Mouse (Mus musculus) retina, postnatal 7 days (tissue): Measurements from ENCODE around the gene Zfp628.
"Not testable (repeated sequence)": the region's sequence is repeated elsewhere in the genome, so short reads cannot be mapped to it uniquely, and the experiment has no call there.

Source experiments
- DNase-seq: peaks from one replicate; pipeline ENCODE4 v3.0.0-alpha.2; 2012; ENCODE audit warnings: low read depth, low spot score

The Zfp628 gene

DNA sequence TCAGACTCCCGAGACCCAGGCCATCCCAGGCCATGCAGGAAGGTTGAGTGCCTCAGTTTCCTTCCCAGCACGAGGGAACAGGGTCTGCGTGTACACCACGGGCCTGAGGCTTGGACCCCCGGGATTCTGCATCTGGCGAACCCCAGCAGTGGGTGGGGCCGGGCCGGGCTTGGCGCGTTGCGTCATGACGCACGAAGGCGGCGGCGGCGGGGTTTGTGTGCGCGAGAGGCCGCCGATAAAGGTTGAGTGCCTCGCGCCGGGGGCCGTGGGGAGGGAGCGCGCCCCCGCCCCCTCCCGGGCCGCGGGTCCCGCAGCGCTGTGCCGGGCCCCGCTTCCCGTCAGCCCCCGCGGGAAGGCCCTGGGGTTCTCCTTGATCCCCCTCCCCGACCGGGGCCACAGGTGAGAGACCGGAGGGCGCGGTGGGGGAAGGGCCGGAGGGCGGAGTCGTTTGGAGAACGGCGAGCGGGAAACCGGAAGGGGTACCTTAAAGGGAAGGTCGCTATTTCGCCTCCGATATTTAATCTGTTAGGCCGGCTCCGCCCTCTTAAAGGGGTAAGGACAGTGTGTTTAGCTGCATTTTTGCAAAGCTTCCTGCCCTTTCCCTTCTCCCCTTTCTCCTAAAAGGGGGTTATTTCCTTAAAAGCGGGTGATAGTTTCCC is at the start of gene Zfp628:
Gene Zfp628 (plus strand): TSS at position 211 of the 659 bp plus-strand sequence.
- peak; percentile 91 for DNase-seq

DNA sequence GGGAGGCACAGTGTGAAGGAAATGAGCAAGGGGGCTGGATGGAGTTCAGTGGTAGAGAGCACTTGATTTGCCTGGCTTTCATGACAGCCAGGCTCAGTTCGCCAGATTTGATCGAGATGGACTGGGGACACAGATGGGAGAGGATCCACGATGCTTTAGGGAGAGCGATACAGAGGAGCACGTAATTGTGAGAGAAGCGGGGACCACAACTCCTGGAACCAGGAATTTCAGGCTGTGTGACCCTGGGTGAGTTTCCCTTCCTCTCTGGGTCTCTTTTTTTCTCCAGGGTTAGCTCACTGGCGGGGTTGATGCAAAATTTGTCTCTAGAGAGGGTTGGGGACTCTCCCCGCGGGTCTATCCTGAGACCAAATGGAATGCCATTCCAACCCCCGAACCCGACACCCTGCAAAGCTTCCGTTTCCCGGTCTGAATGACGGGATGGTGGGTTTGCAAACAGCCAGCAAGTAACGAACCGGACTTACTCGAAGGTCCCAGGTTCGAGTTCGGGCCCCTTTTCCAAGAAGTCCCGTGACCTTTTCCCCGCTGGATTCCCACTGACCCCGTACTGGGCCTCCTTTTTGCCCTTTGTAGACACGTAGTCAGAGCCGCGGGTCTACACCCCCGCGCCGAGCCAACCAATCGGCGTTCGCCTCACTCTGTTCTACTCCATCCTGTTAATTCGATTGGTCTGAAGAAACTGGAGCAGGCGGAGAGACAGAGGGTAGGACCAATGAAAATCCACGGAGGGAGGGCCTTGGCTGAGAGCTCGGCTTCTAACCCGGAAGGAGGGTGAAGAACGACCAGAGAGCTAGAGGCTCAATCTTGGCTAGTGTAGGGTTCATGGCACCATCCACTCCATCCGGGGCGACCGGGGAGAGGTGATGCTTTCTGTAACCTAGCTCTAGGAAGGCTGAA is 49.2 kb upstream of the Zfp628 start:
- peak; percentile 84 for DNase-seq

DNA sequence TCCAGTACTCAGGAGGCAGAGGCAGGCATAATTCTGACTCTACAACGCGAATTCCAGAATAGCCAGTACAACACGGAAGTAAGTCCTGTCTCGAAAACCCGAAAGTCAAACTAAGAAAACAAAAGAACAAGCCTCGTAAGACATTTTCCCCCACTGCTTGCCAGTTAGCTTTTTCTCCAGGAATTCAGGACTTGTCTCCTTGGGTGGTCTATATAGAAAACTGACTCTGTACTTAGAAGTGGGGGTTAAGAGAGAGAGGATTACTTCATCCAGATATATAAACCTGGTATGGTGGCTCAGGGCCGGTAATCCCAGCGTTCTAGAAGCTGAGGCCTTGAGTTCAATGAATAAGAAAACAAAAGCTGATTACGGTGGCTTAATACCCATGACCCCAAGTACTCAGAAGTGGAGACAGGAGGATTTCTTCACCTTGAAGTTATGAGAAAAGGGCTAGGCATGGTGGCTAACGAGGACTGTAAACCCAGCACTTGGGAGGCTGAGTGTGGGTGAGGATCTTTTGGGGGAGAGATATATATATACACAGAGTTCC is 48.3 kb upstream of the Zfp628 start:
- no peak for DNase-seq

DNA sequence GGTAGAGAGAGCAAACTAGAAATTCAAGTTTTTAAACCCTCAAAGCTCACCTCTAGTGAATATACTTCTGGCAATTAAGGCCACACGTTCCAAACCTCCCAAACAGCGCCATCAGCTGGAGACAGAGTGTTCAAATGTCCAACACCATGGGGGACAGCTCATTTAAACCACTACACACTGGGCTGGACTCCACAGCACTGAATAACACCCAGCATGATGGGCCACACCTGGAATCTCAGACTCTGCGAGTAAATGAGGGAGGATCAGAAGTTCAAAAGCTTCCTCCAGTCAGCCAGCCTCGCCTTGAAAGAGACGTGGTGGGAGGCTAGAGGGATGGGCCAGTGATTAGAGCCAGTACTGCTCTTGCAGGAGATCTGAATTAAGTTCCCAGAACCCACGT is 44.9 kb upstream of the Zfp628 start, which contains the start of gene Isoc2b:
Gene Isoc2b (minus strand): TSS at position 126 of the 400 bp plus-strand sequence.
- DNase-seq: no peak

DNA sequence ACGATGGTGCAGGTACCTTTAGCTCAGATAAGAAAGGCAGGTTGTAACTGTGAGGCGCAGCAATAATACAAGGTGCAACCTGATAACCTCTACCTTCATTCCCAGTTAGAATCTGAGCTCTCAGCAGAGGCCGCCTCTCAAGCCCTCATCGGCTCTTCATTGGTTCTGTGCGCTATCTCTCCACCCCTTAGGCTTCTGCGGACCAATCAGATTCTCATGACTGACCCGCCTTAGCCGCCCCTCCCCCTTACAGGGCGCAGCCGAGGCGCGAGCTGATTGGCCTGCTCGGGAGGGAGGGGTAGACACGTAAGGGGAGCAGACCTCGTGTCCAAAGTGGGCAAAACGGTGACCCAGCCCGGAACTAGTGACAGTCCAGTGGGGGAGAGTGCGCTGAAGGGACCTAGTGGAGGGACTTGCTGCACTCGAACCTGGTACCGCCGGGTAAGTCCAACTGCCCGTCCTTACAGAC is 38.2 kb upstream of the Zfp628 start, which contains the start of gene Isoc2a:
Gene Isoc2a (plus strand): TSS at position 401 of the 469 bp plus-strand sequence.
- peak; percentile 81 for DNase-seq

DNA sequence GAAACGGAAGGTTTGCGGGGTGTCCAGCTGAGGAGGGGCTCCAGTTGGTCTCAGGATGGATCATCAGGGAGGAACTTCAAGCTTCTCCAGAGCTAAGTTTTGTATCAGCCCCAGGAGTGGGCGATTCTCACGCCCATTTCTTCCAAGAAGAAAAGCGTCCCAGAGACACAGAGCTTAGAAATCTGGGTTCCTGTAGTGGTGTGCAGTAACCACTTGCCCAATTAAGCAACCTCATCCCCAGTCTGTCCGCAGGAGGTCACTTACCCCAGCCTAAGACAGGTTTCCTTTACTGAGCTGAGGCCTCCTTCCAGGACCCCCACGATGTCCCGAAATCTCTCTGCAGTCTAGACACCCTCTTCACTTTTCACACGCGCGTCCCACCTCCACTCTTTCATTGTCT is 37.8 kb upstream of the Zfp628 start:
- DNase-seq: no peak

DNA sequence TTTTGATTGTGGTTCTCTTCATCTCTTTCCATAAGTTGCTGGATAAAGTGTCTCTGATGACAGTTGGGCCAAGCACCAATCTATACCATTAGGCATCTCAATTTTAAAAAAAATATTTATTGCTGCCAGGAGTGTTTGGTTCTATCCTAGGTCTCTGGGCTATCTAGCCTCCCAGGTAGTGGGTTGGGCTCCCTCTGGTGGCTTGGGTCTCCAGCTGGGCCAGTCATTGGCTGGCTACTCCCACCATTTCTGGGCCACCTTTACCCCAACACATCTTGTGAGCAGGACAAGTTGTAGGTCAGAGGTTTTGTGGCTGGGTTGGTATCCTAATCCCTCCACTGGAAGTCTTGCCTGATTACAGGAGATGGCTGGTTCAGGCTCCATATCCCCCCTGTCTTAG is 36.8 kb upstream of the Zfp628 start:
- no peak for DNase-seq

DNA sequence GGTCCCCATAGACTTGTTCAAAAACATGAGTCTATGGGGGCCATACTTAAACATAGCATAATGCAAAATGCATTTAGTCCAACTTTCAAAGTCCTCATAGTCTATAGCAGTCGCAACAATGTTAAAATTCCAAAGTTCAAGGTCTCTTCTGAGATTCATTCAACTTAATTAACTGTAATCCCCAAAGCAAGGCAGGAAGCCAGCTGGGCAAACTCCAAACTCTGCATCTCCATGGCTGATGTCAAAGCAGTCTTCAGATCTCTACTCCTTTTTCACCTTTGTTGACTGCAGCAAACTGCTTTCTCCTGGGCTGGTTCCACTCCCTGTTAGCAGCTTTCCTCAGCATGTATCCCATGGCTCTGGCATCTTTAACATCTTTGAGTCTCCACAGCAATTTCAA is 36.0 kb upstream of the Zfp628 start:
- DNase-seq: not testable (repeated sequence)

DNA sequence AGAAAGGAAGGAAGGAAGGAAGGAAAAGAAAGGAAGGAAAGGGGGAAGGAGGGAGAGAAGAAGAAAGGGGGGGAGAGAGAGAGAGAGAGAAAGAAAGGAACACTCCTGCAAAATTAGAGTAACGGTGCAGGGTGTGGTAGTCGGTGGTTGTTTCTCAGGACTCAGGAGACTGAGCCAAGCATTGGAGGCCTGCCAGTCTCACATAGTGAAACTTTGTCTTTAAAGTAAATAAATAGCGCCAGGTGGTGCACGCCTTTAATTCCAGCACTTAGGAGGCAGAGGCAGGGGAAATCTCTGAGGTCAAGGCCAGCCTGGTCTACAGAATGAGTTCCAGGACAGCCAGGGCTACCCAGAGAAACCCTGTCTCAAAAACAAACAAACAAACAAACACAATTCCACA is 28.3 kb upstream of the Zfp628 start:
- DNase-seq: no peak

DNA sequence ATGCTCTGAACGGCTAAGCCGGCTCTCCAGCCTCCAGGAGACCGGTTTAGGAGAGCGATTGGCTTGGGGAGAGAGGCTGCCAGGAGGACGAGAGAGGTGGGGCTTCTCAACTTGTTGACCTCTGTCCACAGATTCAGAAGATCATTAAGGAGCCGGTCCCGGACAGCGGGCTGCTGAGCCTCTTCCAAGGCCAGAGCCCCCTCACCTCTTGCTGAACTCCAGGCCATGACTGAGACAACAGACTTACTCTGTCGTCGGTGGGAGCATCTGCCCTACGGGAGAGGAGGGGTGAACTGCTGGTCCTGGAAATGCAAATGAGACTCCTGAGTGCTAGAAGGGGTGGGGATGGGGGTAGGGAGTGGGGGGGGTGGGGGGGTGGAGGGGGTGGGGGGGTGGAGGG is 19.8 kb upstream of the Zfp628 start:
- DNase-seq: no peak

DNA sequence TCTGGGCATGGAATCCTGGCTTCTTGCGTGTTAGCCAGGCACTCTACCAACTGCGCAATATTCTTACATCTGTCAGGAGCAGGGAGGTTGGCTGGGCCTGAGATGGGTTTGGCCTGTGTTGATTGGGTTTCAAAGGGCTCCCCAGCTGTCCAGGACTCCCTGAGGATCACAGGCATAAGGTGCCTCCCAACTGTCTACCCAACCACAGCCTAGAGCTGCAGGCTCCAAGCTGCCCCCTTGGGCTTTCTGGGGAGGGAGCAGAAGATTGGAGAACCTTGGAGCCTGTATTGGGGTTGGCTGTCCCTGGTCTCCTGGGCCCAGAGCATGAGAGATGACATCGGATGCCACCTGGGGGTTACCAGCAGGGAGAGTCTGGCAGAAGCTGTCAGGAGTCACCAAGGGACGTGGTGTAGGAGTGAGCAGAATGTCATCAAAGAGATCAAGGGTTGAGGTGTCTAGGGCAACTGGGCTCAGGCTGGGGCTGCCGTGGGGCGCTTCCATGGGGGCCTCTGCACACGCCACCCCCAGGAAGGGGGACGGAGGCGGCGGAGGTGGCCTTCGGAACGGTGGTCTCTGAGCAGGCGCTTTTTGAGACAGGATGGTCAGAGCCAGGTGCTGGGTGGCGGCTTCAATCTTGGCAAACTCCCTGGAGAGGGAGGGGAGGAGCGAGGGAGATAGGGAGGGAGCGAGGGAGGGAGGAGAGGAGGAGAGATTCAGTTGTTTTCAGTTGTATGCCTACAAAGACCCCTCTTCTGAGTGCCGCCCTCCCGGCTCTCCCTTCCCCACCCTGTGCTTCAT is 16.0 kb upstream of the Zfp628 start:
- DNase-seq: no peak

DNA sequence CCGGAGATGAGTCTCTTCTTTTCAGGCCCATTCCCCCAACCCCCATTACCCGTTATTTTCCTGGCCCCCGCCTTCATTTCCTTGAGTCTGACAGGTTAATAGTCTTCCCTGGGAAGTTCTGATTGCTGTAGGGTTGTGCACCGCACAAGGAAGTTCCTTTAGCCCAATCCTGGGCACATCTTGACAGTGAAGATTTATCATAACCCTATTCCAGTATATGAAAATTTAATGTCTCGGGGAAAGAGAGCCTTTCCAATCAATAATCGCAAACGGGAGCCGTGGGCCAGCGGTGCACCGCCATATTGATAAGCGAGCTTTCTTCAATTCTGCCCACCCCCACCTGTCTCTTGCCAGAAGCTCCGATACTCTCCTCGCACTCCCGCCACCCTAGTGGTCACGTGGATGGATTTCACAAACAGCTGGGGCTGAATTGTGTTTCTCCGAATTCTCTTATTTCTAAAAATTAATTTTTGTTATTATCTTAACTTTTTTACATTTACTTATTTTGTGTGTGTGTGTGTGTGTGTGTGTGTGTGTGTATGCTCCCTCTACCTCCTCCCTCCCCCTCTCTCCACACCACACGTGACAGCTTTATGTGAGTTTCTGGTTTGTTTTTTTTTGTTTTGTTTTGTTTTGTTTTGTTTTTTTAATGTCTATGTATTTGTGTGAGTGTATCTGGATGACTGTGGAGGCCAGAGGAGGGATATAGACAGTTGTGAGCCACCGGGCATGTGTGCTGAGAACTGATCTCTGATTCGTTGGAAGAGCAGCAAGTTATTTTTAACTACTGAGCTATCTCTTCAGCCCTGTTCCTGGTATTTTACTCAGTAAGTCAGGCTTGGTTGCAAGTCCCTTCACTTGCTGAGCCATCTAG is 15.1 kb upstream of the Zfp628 start:
- no peak for DNase-seq

DNA sequence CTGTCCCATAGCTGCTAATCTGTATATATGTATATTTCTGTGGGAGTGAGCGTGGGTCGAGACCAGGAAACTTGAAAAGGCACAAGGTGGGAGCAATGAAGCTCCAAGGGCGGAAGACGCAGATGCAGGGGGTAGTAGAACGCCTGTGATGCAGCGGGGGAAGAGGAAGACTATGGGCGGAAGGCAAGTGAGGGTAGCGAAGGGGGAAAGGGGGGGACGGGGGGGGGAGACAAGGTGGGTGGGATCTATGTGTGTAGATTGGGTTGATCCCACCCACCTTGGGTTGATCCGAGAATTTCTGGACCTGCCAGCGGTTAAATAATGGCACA is 14.5 kb upstream of the Zfp628 start:
- no peak for DNase-seq

DNA sequence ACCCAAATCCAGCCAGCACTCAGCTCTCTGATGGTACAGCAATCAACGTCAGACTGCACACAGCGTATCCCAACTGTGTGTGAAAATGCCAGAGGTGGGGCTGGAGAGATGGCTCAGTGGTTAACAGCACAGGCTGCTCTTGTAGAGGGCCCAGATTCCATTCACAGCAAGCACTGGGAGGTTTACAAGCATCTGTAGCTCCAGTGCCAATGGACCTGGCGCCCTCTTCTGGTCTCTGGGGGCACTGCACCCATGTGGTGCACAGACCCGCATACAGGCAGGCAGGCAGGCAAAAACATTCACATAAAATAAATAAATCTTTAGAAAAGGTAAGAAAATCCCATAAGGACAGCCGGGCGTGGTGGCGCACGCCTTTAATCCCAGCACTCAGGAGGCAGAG is 13.8 kb upstream of the Zfp628 start:
- DNase-seq: no peak

DNA sequence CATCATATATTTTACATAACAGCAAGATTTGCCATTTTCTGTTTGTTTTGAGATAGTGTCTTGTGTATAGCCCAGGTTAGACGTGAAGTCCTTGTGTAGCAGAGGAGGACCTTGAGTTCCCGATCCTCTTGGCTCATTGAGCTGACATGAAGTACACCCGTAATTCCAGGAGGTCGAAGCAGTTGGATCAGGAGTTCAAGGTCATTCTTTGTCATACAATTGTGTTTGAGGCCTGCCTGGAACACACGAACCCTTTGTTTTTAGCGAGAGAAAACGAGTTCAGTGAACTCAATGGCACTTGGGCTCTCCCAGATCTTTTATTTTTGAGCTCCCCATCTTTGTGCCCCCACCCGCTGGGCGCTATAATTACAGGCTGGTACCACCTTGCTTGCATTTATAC is 12.6 kb upstream of the Zfp628 start:
- DNase-seq: no peak

DNA sequence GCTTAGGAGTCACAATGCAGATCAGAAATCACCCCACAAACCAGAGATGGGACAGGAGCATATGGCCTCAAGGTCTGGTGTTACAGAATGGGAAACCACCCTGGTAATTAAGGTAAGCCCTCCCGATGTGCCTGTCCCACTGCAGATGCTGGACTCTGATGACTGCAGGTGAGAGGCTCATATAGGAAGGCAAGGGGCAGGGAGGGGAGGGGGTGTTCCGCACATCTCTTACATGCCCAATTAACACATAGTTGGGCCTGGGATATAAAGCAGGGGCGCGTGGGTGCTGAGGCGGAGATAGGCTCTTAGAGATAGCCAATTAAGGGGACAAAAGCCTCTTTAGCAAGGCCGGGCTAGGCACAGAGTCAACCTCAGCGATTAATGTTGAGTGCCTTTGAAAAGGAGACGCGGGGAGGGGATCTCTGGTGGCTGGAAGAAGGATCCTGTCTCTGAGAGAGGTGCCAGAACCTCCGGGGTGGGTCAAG is 8.5 kb upstream of the Zfp628 start, which contains the start of gene Gm36210:
Gene Gm36210 (minus strand): TSS at position 51 of the 485 bp plus-strand sequence.
- no peak for DNase-seq

DNA sequence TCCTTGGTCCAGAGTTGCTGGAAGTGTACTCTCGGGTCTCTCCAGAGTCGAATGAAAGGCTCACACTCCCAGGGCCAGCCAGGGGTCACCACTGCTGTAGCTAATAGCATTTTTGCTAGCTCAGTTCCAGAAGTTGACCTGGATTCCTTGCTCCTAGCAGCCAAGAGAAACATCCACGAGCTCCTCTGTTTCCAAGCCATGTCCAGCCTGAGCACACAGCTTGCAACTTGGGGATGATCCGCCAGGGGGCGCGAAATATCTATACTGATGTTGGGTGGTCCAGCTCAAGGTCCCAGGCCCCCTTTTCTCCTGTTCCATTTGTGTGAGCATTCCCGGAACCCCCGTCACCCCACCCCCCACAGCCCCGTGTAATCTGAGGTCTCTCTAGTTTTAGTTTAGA is 3.5 kb upstream of the Zfp628 start:
- peak; percentile 42 for DNase-seq

DNA sequence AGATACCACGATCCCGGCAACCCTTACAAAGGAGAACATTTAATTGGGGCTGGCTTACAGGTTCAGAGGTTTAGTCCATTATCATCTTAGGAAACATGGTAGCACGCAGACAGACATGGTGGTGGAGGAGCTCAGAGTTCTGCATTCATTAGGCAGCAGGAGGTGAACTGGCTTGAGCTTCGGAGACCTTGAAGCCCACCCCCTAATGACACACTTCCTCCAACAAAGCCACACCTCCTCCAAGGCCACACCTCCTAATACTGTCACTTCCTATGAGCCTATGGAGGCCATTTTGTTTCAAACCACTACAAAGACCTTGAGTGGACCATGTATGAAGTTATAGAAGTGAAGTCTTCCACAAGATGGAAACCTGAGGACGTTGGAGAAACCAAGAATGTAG is 2.8 kb upstream of the Zfp628 start:
- no peak for DNase-seq

DNA sequence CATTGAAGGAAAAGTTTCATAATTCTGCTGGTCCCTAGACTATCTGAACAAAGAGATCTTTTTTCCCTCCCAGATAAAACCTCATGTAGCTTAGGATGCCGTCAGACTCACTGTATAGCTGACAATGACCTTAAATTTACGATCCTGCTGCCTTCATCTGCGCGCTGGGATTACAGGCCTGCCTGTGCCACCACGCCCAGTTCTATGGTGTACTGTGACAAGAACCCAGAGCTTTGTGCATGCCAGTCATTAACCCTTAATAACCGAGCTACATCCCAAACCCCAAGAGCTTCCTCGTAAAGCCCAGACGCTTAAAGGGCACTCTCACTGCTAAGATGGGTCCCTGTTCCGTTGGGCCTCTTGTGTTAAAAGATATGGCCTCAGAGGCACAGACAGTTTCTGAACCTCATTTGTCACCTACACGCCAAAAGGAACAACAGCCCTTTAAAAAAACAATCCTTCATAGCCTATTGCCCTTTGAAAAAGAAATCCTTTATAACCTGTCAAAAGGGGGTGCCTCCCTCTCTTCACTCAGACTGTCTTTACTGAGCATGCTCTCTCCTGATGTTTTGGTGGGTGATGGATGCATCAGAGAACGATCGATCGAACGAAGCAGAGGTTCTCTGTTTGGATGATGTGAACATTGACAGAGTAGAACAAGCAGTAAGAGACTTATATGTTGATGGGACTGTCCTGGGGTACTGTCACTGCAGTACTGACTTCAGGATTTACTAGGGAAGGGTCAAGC is 826 bp downstream of the Zfp628 start:
- no peak for DNase-seq

DNA sequence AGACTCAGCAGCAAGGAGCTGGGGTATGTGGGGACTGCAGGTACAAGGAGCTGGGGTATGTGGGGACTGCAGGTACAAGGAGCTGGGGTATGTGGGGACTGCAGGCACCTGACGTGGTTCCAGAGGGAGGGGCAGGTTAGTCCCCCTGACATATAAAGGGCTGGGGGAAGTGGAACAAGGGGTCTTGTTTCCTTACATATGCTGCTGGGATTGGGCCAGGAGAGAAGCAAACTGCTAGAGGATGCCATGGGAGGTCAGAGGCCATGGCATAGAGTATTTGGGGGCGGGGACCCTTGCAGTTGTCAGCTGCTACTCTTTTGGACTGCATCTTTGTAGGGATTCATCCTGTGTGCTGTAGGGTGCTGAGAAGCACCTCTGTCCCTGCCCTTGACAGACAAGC is 2.5 kb downstream of the Zfp628 start:
- DNase-seq: no peak
